Mouse (Mus musculus): ENCODE measurements at regions not wholly inside any gene's neighbourhood (a gene's known extent, or its start where the extent isn't known, plus 50 kb on each side); places are given as distances from the start of the nearest gene placed in this dataset.

DNA sequence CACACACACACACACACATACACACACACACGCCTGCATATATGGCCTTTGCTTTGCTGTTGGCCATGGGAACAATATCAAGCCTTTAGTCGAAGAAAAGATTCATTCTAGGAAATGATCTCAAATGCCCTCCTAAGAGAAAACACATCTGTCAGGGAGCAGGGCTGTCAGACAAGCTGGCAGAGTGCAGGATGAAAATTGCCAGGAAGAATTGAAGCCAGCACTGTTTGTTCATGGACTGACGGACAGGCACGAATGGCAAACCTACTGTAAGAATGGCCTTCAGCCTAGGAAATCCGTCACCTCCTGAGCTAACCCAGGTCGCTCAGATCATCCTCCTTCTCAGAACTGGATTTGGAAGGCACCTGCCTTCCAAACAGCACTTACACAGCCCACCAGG, 322.0 kb downstream of the Rps15a start:
- TF ChIP-seq POLR2A (IDR thresholded peaks at IDR 0.05; ENCODE audit: extremely low read depth, insufficient read depth, low read length) (no peak), CTCF (IDR thresholded peaks at IDR 0.05; ENCODE audit: low read depth, low read length) (no peak)
